In genomic region chr6:66856236-66856635, GRCm38 (mm10) we compare ENCODE assay signal across 32 mouse cellular contexts. TPM values are rescaled to one million over a fixed set of nuclear protein-coding genes. Genes with fewer than 3 reads are reported as not detected.
"Had no signal": no experiment of that assay in that cellular context is flagged by ENCODE, and none has a peak within 500 bp of the region (broad histone marks: within the 10 kb centered on the region; RNA-seq: fewer than 3 reads in every experiment).

No protein-coding gene starts in this region.

- ATAC-seq: intestine, embryonic 15.5 days had no signal

- H3K4me3 ChIP-seq: intestine, embryonic 15.5 days; left cerebral cortex, adult 2 months; liver, embryonic 13.5 days had no signal

- H3K4me1 ChIP-seq: intestine, embryonic 15.5 days; liver, embryonic 13.5 days had no signal

- H3K27ac ChIP-seq: intestine, embryonic 15.5 days; kidney, postnatal 0 days; left cerebral cortex, adult 2 months; liver, embryonic 13.5 days; stomach, postnatal 0 days had no signal

- H3K27me3 ChIP-seq: intestine, embryonic 15.5 days; liver, embryonic 13.5 days had no signal

- H3K9ac ChIP-seq: intestine, embryonic 15.5 days; liver, embryonic 13.5 days had no signal

- H3K9me3 ChIP-seq: intestine, embryonic 15.5 days; liver, embryonic 13.5 days had no signal

- H3K36me3 ChIP-seq: intestine, embryonic 15.5 days; liver, embryonic 13.5 days had no signal

- DNase-seq: layer of hippocampus, adult 9-11 months; layer of hippocampus, postnatal 36 days; liver, embryonic 13.5 days; lung, adult 2 months; lung, postnatal 14 days; lung, postnatal 4 days; midbrain, embryonic 14.5 days; right cerebral cortex, adult 18-20 months; right cerebral cortex, postnatal 14 days; right cerebral cortex, postnatal 4 days; thymus, adult 2 months; thymus, postnatal 14 days; thymus, postnatal 4 days had no signal

- H3K4me2 ChIP-seq: intestine, embryonic 15.5 days; liver, embryonic 13.5 days; midbrain, embryonic 11.5 days had no signal

RNA-seq across cellular contexts. Expression of gene Vmn1r39, which starts 45.8 kb away (rescaled TPM):
- total RNA-seq: layer of hippocampus, adult 18-20 months; layer of hippocampus, postnatal 36 days; left cerebral cortex, adult 2 months; left cerebral cortex, postnatal 10 days; left cerebral cortex, postnatal 36 days; liver, adult 2 months; megakaryocyte progenitor cell, adult 5-6 weeks; megakaryocyte-erythroid progenitor cell, adult 5-6 weeks; midbrain, postnatal 0 days had no signal
- polyA plus RNA-seq: intestine, embryonic 15.5 days; kidney, postnatal 0 days; limb, embryonic 11.5 days; limb, embryonic 14.5 days; liver, adult 2 months; liver, embryonic 13.5 days; liver, embryonic 16.5 days; lung, adult 2 months; lung, embryonic 16.5 days; midbrain, embryonic 11.5 days; midbrain, embryonic 14.5 days; midbrain, postnatal 0 days; neural tube, embryonic 11.5 days; neural tube, embryonic 14.5 days; stomach, embryonic 14.5 days; stomach, postnatal 0 days; thymus, adult 2 months had no signal
